Mouse (Mus musculus): ENCODE measurements around the gene Cby3. TPM values are rescaled to one million over a fixed set of nuclear protein-coding genes. Genes with fewer than 3 reads are reported as not detected.

Gene Cby3
- polyA plus RNA-seq, 1 experiment: not detected

DNA sequence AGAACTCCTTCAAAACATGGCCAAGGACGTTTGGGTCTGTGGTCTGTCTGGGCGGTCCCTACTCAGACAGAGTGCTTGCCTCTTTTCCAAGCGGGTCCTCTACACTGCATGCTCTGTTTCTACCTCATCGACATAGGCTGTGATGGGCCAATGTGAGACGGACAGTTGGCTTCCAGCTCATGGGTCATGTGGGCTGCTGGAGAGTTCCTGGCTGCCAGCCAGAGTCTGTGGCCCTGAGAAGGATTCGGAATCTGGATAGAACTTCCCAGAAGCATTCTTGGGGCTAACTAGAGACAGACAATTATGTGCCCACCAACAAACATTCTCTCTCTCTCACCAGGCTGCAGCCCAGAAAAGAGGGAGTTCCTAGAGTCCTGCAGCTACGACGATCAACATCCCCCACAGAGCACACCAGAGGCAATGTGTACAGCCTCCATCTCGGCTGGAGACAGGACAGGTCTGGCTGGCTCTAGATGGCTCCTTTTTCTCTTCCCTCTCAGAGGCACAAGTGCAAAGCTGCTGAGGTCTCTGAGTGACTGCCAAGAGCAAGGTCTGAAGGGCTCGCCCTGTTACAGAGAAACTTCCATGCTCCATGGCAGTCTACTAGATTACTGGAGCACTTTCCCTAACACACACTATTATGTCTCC is 49.2 kb downstream of the Cby3 start:
- no peak overlapping the region for H3ac ChIP-seq (ENCODE audit: control insufficient read depth, insufficient read length)
- H3K4me3 ChIP-seq: no peak overlapping the region
- peaks cover 16% of the 10 kb centered on the region for H3K36me3 ChIP-seq (ENCODE audit: control insufficient read depth, insufficient read depth)
- H3K27me3 ChIP-seq (ENCODE audit: control insufficient read depth, insufficient read depth, insufficient read length): no peaks in the 10 kb centered on the region
- no peak overlapping the region for H3K4me2 ChIP-seq (ENCODE audit: low read depth)
- H3K79me2 ChIP-seq (ENCODE audit: control insufficient read depth, insufficient read depth): no peaks in the 10 kb centered on the region
- no peak for TF ChIP-seq SRF (IDR thresholded peaks at IDR 0.05; ENCODE audit: control insufficient read depth, insufficient read length, low read depth)
- TF ChIP-seq REST (IDR thresholded peaks at IDR 0.05; ENCODE audit: insufficient read depth, insufficient read length): no peak
- no peak for TF ChIP-seq USF1 (IDR thresholded peaks at IDR 0.05; ENCODE audit: low read depth)
- TF ChIP-seq MYOD1 (IDR thresholded peaks at IDR 0.05; ENCODE audit: control insufficient read depth in 1 of 3, insufficient read length in 2 of 3, low read depth in 2 of 3): no peak
- no peak for TF ChIP-seq CEBPB (IDR thresholded peaks at IDR 0.05; ENCODE audit: insufficient read depth, poor library complexity, severe bottlenecking)
- no peak for TF ChIP-seq MAX (IDR thresholded peaks at IDR 0.05; ENCODE audit: low read depth)
- TF ChIP-seq TCF12 (IDR thresholded peaks at IDR 0.05; ENCODE audit: insufficient read depth, poor library complexity, severe bottlenecking): no peak
- no peak for TF ChIP-seq POLR2A (IDR thresholded peaks at IDR 0.05; ENCODE audit: insufficient read length, low read depth)
- TF ChIP-seq TCF3 (IDR thresholded peaks at IDR 0.05; ENCODE audit: insufficient read length, low read depth): no peak
- no peak for TF ChIP-seq E2F4 (IDR thresholded peaks at IDR 0.05; ENCODE audit: insufficient read depth)
- TF ChIP-seq MYOG (IDR thresholded peaks at IDR 0.05; ENCODE audit: control insufficient read depth in 1 of 3, insufficient read depth in 1 of 3, insufficient read length in 2 of 3, low read depth in 2 of 3): no peak
- TF ChIP-seq POLR2AphosphoS2 (IDR thresholded peaks at IDR 0.05; ENCODE audit: insufficient read length, low read depth): no peak

GRCm38 (mm10) chr11:50407235-50407634 is 53.0 kb downstream of the Cby3 start:
- Histone ChIP-seq H3K4me2 (ENCODE audit: low read depth) (no peak overlapping the region), H3K27me3 (ENCODE audit: control insufficient read depth, insufficient read depth, insufficient read length) (no peaks in the 10 kb centered on the region), H3K79me2 (ENCODE audit: control insufficient read depth, insufficient read depth) (no peaks in the 10 kb centered on the region), H3K4me3 (no peak overlapping the region), H3K36me3 (ENCODE audit: control insufficient read depth, insufficient read depth) (peaks cover 10% of the 10 kb centered on the region), H3ac (ENCODE audit: control insufficient read depth, insufficient read length) (no peak overlapping the region)
- no peak for TF ChIP-seq REST (IDR thresholded peaks at IDR 0.05; ENCODE audit: insufficient read depth, insufficient read length)
- TF ChIP-seq MAX (IDR thresholded peaks at IDR 0.05; ENCODE audit: low read depth): no peak
- no peak for TF ChIP-seq CEBPB (IDR thresholded peaks at IDR 0.05; ENCODE audit: insufficient read depth, poor library complexity, severe bottlenecking)
- no peak for TF ChIP-seq USF1 (IDR thresholded peaks at IDR 0.05; ENCODE audit: low read depth)
- no peak for TF ChIP-seq E2F4 (IDR thresholded peaks at IDR 0.05; ENCODE audit: insufficient read depth)
- no peak for TF ChIP-seq TCF12 (IDR thresholded peaks at IDR 0.05; ENCODE audit: insufficient read depth, poor library complexity, severe bottlenecking)
- no peak for TF ChIP-seq POLR2A (IDR thresholded peaks at IDR 0.05; ENCODE audit: insufficient read length, low read depth)
- no peak for TF ChIP-seq SRF (IDR thresholded peaks at IDR 0.05; ENCODE audit: control insufficient read depth, insufficient read length, low read depth)
- TF ChIP-seq TCF3 (IDR thresholded peaks at IDR 0.05; ENCODE audit: insufficient read length, low read depth): no peak
- no peak for TF ChIP-seq MYOG (IDR thresholded peaks at IDR 0.05; ENCODE audit: control insufficient read depth in 1 of 3, insufficient read depth in 1 of 3, insufficient read length in 2 of 3, low read depth in 2 of 3)

Other genes with a start within 250 kb of the Cby3 start
- gene Tbc1d9b, start 223.1 kb upstream of the Cby3 start, polyA plus RNA-seq (2012; fragmentation: generic; extraction: Trizol): 36.6 TPM
- 7.8 TPM for gene Mrnip, start 180.0 kb upstream of the Cby3 start, polyA plus RNA-seq (2012; fragmentation: generic; extraction: Trizol)
- 873 TPM for gene Sqstm1, start 143.6 kb upstream of the Cby3 start, polyA plus RNA-seq (2012; fragmentation: generic; extraction: Trizol)
- gene Mgat4b, start 143.6 kb upstream of the Cby3 start, polyA plus RNA-seq (2012; fragmentation: generic; extraction: Trizol): 89.2 TPM
- gene Ltc4s, start 115.8 kb upstream of the Cby3 start, polyA plus RNA-seq (2012; fragmentation: generic; extraction: Trizol): 1.8 TPM
- gene Maml1, start 62.2 kb upstream of the Cby3 start, polyA plus RNA-seq (2012; fragmentation: generic; extraction: Trizol): 13.7 TPM
- 139 TPM for gene Canx, start 28.8 kb upstream of the Cby3 start, polyA plus RNA-seq (2012; fragmentation: generic; extraction: Trizol)
- gene Hnrnph1, start 22.5 kb downstream of the Cby3 start, polyA plus RNA-seq (2012; fragmentation: generic; extraction: Trizol): 54.5 TPM
- gene Rufy1, start 76.7 kb downstream of the Cby3 start, polyA plus RNA-seq (2012; fragmentation: generic; extraction: Trizol): 13.9 TPM
- 24.9 TPM for gene Adamts2, start 247.6 kb downstream of the Cby3 start, polyA plus RNA-seq (2012; fragmentation: generic; extraction: Trizol)